Mouse (Mus musculus) spleen, adult 2 months (tissue): ENCODE results near the gene Foxn1.

Source experiments
- CTCF ChIP-seq: fragments of 200-500 bp; IDR thresholded peaks from 2 replicates; pipeline ENCODE4 v1.5.1; 2011; ENCODE audit warnings: mild to moderate bottlenecking, inconsistent platforms; ENCODE audit not compliant: insufficient read depth, insufficient read length, insufficient replicate concordance; ENCODE audit errors: extremely low read depth
- POLR2A ChIP-seq: fragments of 200-500 bp; IDR thresholded peaks from 2 replicates; pipeline ENCODE4 v1.6.1; 2011; ENCODE audit warnings: low read depth, low read length, inconsistent platforms

DNA sequence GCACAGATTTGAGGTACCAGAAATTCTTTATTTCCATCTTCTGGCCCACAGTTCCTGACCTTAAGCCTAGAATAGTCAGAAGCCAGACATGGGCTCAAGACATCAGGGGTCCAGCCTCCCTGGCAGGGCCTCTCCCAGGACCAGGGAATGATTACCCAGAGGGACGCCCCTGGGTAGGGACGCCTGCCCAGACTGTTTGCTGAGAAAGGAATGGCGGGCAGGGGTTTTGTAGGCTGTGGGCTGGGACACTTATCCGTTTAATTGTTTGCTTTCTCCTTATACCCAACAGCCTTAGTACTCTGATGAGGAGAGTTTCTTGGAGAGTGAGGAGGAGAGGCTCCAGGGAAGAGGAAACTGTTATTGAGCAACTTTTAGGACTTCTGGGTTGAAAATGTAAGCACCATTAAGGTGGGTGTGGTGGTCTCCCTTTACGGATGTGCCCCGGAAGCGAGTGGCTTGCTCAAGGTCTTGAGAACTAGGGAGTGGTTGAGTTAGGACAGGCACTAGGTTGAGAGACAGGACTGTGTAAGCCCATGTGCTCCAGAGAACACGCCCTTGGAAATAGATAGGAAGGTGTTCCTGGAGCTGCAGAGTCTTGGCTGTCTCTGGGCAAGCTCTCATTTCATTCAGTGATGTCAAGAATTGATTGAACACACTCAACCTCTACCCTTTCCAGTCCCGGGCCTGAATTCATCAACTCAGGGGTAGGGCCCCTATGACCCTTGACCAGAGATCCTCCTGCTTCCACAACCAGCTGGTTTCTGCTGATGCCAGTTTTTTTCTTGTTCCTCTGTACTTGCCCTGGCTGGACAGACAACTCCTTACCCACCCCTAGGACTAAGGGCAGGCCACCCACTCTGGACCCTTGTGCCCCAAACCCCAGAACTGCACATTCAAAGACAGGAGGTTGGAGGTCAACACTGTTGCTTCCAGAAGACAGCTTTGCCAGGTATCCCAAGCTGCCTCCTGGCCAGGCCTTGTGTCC, 22.2 kb upstream of the Foxn1 start:
- TF ChIP-seq CTCF, result no peak
- TF ChIP-seq POLR2A, result no peak
